Mouse (Mus musculus) hindbrain, embryonic 13.5 days (tissue): Measurements from ENCODE around the gene Tbc1d4. TPM values are rescaled to one million over a fixed set of nuclear protein-coding genes. Genes with fewer than 3 reads are reported as not detected.
"Not testable (repeated sequence)": the region's sequence is repeated elsewhere in the genome, so short reads cannot be mapped to it uniquely, and the experiment has no call there.

Experiments
- ATAC-seq: fragments of 200-750 bp; cut with Nextera tagmentation; 2 replicates; pipeline ENCODE4 v1.8.0; 2017; ENCODE audit warnings: moderate TSS enrichment; ENCODE audit not compliant: low FRiP score
- H3K27ac ChIP-seq: fragments of 300-500 bp; sonication (generic); 2 replicates; pipeline ENCODE4 v1.5.1; 2015; ENCODE audit warnings: inconsistent platforms, mild to moderate bottlenecking, moderate library complexity
- H3K27me3 ChIP-seq: fragments of 300-500 bp; sonication (generic); 2 replicates; pipeline ENCODE4 v1.6.1; 2015; ENCODE audit warnings: mild to moderate bottlenecking, inconsistent platforms
- H3K36me3 ChIP-seq: fragments of 300-500 bp; sonication (generic); 2 replicates; pipeline ENCODE4 v1.6.1; 2015; ENCODE audit warnings: mild to moderate bottlenecking, inconsistent platforms
- H3K4me1 ChIP-seq: fragments of 300-500 bp; sonication (generic); replicated peaks from 2 replicates; pipeline ENCODE4 v1.6.1; 2015; ENCODE audit warnings: inconsistent platforms
- H3K4me2 ChIP-seq: fragments of 300-500 bp; sonication (generic); 2 replicates; pipeline ENCODE4 v1.6.1; 2015; ENCODE audit warnings: inconsistent platforms, mild to moderate bottlenecking, moderate library complexity
- H3K4me3 ChIP-seq: fragments of 300-500 bp; sonication (generic); 2 replicates; pipeline ENCODE4 v1.5.1; 2015; ENCODE audit warnings: mild to moderate bottlenecking, inconsistent platforms
- H3K9ac ChIP-seq: fragments of 300-500 bp; sonication (generic); 2 replicates; pipeline ENCODE4 v1.6.1; 2015; ENCODE audit warnings: mild to moderate bottlenecking, inconsistent platforms
- H3K9me3 ChIP-seq: fragments of 300-500 bp; sonication (generic); 2 replicates; pipeline ENCODE4 v1.6.1; 2016; ENCODE audit warnings: inconsistent platforms
- WGBS: fragments of 180-500 bp; shearing (Covaris S2); methylation state at CpG from one replicate; pipeline ENCODE4 v1.1.7; 2015; 5-methylcytosine and 5-hydroxymethylcytosine counted together
- polyA plus RNA-seq: library from polyadenylated mRNA; unstranded; fragments of >200 nt; fragmentation: Nextera tagmentation; extraction: Ambion mirVana; gene quantifications from 2 replicates; pipeline ENCODE4 v1.2.1, GENCODE M21; 2015

The Tbc1d4 gene
- polyA plus RNA-seq, 1 experiment from 2014 or later = 6.5 TPM

GRCm38 (mm10) chr14:101591101-101591500, 17.9 kb downstream of the Tbc1d4 start:
- Histone ChIP-seq H3K9me3 (no peaks in the 10 kb centered on the region), H3K27me3 (no peaks in the 10 kb centered on the region), H3K4me2 (no peak overlapping the region), H3K27ac (no peak overlapping the region), H3K9ac (no peak overlapping the region), H3K4me1 (no peaks in the 10 kb centered on the region), H3K36me3 (no peaks in the 10 kb centered on the region), H3K4me3 (no peak overlapping the region)
- 77% methylated on average over 5 of the region's 5 CpGs for whole genome bisulfite sequencing
- no peak for ATAC-seq

GRCm38 (mm10) chr14:101588209-101588991, 20.6 kb downstream of the Tbc1d4 start:
- 81% methylated on average over 3 of the region's 4 CpGs for WGBS
- not testable (repeated sequence) for H3K9ac ChIP-seq

GRCm38 (mm10) chr14:101587366-101588040, 21.5 kb downstream of the Tbc1d4 start:
- not testable (repeated sequence) for H3K36me3 ChIP-seq, H3K4me3 ChIP-seq, H3K4me1 ChIP-seq, H3K4me2 ChIP-seq, H3K9me3 ChIP-seq, H3K9ac ChIP-seq, H3K27me3 ChIP-seq, ATAC-seq, H3K27ac ChIP-seq
- WGBS = 79% methylated on average over 4 of the region's 6 CpGs

More at GRCm38 (mm10) chr14:101588209-101588991, 20.6 kb downstream of the Tbc1d4 start:
- not testable (repeated sequence) for H3K4me3 ChIP-seq, H3K27ac ChIP-seq, H3K9me3 ChIP-seq, H3K27me3 ChIP-seq, ATAC-seq, H3K4me2 ChIP-seq, H3K4me1 ChIP-seq, H3K36me3 ChIP-seq

- ATAC-seq = no peak
- H3K4me1 ChIP-seq = no peaks in the 10 kb centered on the region
- WGBS = 78% methylated on average over 7 of the region's 7 CpGs
- H3K4me2 ChIP-seq = no peak overlapping the region
- no peak overlapping the region for H3K9ac ChIP-seq
- H3K36me3 ChIP-seq = no peaks in the 10 kb centered on the region
- H3K9me3 ChIP-seq = no peaks in the 10 kb centered on the region
- H3K27me3 ChIP-seq = no peaks in the 10 kb centered on the region
- H3K27ac ChIP-seq = no peak overlapping the region
- H3K4me3 ChIP-seq = no peak overlapping the region
Observed at GRCm38 (mm10) chr14:101586096-101586495, 22.9 kb downstream of the Tbc1d4 start.

- Histone ChIP-seq H3K27me3 (no peaks in the 10 kb centered on the region), H3K36me3 (no peaks in the 10 kb centered on the region), H3K4me1 (no peaks in the 10 kb centered on the region), H3K27ac (no peak overlapping the region), H3K4me3 (no peak overlapping the region), H3K9ac (no peak overlapping the region), H3K4me2 (no peak overlapping the region), H3K9me3 (no peaks in the 10 kb centered on the region)
- 31% methylated on average over 3 of the region's 3 CpGs for WGBS
- ATAC-seq = no peak
Observed at GRCm38 (mm10) chr14:101575651-101576050, 33.3 kb downstream of the Tbc1d4 start.

GRCm38 (mm10) chr14:101574536-101574935, 34.5 kb downstream of the Tbc1d4 start:
- H3K9me3 ChIP-seq = no peaks in the 10 kb centered on the region
- no peaks in the 10 kb centered on the region for H3K4me1 ChIP-seq
- ATAC-seq = no peak
- H3K36me3 ChIP-seq = no peaks in the 10 kb centered on the region
- H3K9ac ChIP-seq = no peak overlapping the region
- WGBS = 94% methylated on average over 1 of the region's 1 CpGs
- H3K27me3 ChIP-seq = no peaks in the 10 kb centered on the region
- no peak overlapping the region for H3K4me2 ChIP-seq
- H3K4me3 ChIP-seq = no peak overlapping the region
- H3K27ac ChIP-seq = no peak overlapping the region

GRCm38 (mm10) chr14:101573107-101573614, 35.8 kb downstream of the Tbc1d4 start:
- Histone ChIP-seq H3K4me2 (no peak overlapping the region), H3K27me3 (no peaks in the 10 kb centered on the region), H3K9ac (no peak overlapping the region), H3K27ac (no peak overlapping the region), H3K4me3 (no peak overlapping the region), H3K4me1 (no peaks in the 10 kb centered on the region), H3K9me3 (no peaks in the 10 kb centered on the region), H3K36me3 (no peaks in the 10 kb centered on the region)
- no peak for ATAC-seq
- 82% methylated on average over 7 of the region's 7 CpGs for WGBS

GRCm38 (mm10) chr14:101568828-101569227, 40.2 kb downstream of the Tbc1d4 start:
- Histone ChIP-seq H3K4me1 (no peaks in the 10 kb centered on the region), H3K27ac (no peak overlapping the region), H3K4me2 (no peak overlapping the region), H3K9ac (no peak overlapping the region), H3K9me3 (no peaks in the 10 kb centered on the region), H3K27me3 (no peaks in the 10 kb centered on the region), H3K4me3 (no peak overlapping the region), H3K36me3 (no peaks in the 10 kb centered on the region)
- 86% methylated on average over 2 of the region's 2 CpGs for WGBS
- ATAC-seq = no peak

- no peak overlapping the region for H3K4me2 ChIP-seq
- no peak for ATAC-seq
- 91% methylated on average over 2 of the region's 2 CpGs for WGBS
Observed at GRCm38 (mm10) chr14:101566717-101567116, 42.3 kb downstream of the Tbc1d4 start.

GRCm38 (mm10) chr14:101565661-101566060, 43.3 kb downstream of the Tbc1d4 start:
- Histone ChIP-seq H3K9ac (no peak overlapping the region), H3K9me3 (no peaks in the 10 kb centered on the region), H3K27ac (no peak overlapping the region), H3K4me1 (peaks cover 7% of the 10 kb centered on the region), H3K36me3 (no peaks in the 10 kb centered on the region), H3K4me2 (no peak overlapping the region), H3K4me3 (no peak overlapping the region), H3K27me3 (no peaks in the 10 kb centered on the region)
- 86% methylated on average over 3 of the region's 3 CpGs for WGBS
- ATAC-seq = no peak

More at GRCm38 (mm10) chr14:101566717-101567116, 42.3 kb downstream of the Tbc1d4 start:
- H3K4me3 ChIP-seq = no peak overlapping the region
- no peaks in the 10 kb centered on the region for H3K9me3 ChIP-seq
- no peaks in the 10 kb centered on the region for H3K27me3 ChIP-seq
- H3K9ac ChIP-seq = no peak overlapping the region
- no peaks in the 10 kb centered on the region for H3K36me3 ChIP-seq
- no peak overlapping the region for H3K27ac ChIP-seq
- no peaks in the 10 kb centered on the region for H3K4me1 ChIP-seq

- peak overlapping the region; percentile 25; the same call in 1 of the 2 replicates for H3K27ac ChIP-seq
- no peak overlapping the region for H3K9ac ChIP-seq
- peak; percentile 76 for ATAC-seq
- no peaks in the 10 kb centered on the region for H3K27me3 ChIP-seq
- no peaks in the 10 kb centered on the region for H3K36me3 ChIP-seq
- 32% methylated on average over 12 of the region's 12 CpGs for WGBS
- H3K4me2 ChIP-seq = peak overlapping the region; percentile 36
- H3K4me1 ChIP-seq = peaks cover 10% of the 10 kb centered on the region
- H3K9me3 ChIP-seq = no peaks in the 10 kb centered on the region
- no peak overlapping the region for H3K4me3 ChIP-seq
Observed at GRCm38 (mm10) chr14:101561251-101561701, 47.7 kb downstream of the Tbc1d4 start.

- Histone ChIP-seq H3K36me3 (no peaks in the 10 kb centered on the region), H3K4me2 (no peak overlapping the region), H3K4me3 (no peak overlapping the region), H3K4me1 (peaks cover 10% of the 10 kb centered on the region), H3K27me3 (no peaks in the 10 kb centered on the region), H3K27ac (no peak overlapping the region), H3K9ac (no peak overlapping the region), H3K9me3 (no peaks in the 10 kb centered on the region)
- ATAC-seq = no peak
- WGBS = 79% methylated on average over 3 of the region's 3 CpGs
Observed at GRCm38 (mm10) chr14:101559446-101559845, 49.5 kb downstream of the Tbc1d4 start.
